Mouse (Mus musculus) left cerebral cortex, adult 6 months (tissue): ENCODE results near the gene Olfr715. TPM values are rescaled to one million over a fixed set of nuclear protein-coding genes. Genes with fewer than 3 reads are reported as not detected.

Experiments used
- long read RNA-seq, 2 experiments: library from polyadenylated mRNA; unstranded; transcript quantifications; one replicate each; pipeline ENCODE4 v2.0.0; 2019 to 2020
- polyA plus RNA-seq: library from polyadenylated mRNA; unstranded; fragments of <200 nt; fragmentation: Nextera tagmentation; gene quantifications from 2 replicates; pipeline ENCODE4 v1.2.3, GENCODE M21; 2021

The Olfr715 gene
- not detected in 2 replicates for polyA plus RNA-seq
- long read RNA-seq, experiment 1: 0 reads
- long read RNA-seq, experiment 2: 0 reads

DNA sequence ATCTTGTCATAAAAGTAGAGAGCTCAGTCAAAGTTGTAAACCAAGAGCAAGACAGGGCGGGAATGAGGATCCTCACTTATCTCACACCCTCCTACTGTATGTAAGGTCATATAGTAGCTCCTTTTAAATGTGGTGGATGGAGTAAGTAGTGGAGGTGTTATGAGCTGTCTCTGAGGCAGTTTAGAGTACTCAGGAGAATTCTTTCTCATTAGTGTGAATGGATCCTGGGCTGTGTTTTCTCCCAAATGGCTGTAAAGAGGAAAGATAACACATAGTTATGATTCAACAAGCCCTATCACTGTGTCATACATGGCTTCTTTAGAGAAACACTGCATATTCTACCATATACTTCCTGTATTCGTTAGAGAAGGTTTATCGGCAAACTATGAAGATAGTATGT is at the start of gene Olfr715:
Gene Olfr715 (minus strand): TSS at position 101 of the 400 bp plus-strand sequence.

DNA sequence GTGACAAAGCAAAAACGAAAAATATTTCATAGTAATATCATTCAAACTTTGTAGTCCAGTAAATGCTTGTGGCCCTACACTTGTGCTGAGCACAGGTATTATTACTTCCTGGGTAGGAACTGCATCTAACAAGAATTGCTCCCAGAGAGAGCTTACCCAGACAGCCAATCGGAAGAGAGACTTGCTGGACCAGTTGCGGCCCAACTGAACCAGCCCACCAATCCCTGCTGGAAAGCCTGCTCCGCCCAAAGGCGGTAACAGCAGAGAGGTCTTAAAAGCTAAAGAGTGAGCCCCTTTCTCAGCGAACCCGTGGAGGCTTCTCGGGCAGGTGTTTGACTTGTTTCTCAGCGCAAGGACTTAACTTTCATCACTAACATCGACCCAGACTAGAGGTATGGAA is 35.8 kb upstream of the Olfr715 start, which contains the start of gene Nlrp14:
Gene Nlrp14 (plus strand): TSS at position 301 of the 400 bp plus-strand sequence.

DNA sequence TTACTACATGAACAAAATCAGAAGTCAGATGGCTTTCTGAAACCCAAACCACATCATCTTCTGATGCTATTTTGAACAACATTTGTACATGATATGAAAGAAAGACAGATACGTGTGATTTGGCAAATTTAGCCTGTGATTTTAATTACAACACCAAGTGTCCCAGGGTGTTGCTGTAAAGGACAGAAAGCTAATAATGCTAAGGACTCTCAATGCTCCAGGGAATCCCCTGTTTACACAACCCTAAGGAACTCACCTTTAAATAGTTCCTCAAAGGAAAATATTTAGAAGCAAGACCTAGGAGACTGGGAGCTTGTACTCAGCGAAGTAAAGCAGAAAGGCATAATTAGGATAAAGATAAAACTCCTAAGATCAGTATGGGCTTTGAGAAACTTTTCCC is 7.1 kb upstream of the Olfr715 start, which contains the start of gene Olfr716:
Gene Olfr716 (plus strand): TSS at position 301 of the 400 bp plus-strand sequence.

DNA sequence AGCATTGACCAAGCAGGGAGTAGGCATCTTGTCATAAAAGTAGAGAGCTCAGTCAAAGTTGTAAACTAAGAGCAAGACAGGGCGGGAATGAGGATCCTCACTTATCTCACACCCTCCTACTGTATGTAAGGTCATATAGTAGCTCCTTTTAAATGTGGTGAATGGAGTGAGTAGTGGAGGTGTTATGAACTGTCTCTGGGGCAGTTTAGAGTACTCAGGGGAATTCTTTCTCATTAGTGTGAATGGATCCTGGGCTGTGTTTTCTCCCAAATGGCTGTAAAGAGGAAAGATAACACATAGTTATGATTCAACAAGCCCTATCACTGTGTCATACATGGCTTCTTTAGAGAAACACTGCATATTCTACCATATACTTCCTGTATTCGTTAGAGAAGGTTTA is 20.6 kb downstream of the Olfr715 start, which contains the start of gene Olfr715b:
Gene Olfr715b (minus strand): TSS at position 101 of the 400 bp plus-strand sequence.

DNA sequence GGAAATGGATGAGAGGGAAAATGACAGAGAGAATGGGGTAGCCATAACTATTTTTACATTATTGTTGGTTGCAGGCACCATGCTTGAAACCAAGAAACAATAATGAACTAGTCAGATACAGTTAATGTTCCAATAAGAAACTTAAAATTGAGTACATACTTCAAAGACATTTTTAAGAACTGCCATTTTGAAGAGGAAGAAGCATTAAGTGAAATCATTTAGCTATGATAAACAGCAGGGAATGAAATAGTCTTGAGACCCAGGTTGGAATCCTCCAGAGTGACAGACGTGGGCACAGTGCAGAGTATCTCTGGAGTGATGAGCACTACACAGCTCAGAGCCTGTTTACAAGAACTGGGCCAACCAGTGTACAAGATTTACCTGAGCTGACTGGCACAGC is 38.0 kb downstream of the Olfr715 start, which contains the start of gene Olfr17:
Gene Olfr17 (plus strand): TSS at position 301 of the 400 bp plus-strand sequence.

Other genes with a start within 250 kb of the Olfr715 start
- not detected in 2 replicates for gene Olfr706, start 242.9 kb downstream of the Olfr715 start, polyA plus RNA-seq
- gene Olfr707, start 229.8 kb downstream of the Olfr715 start, polyA plus RNA-seq: not detected in 2 replicates
- not detected in 2 replicates for gene Olfr1532-ps1, start 223.1 kb downstream of the Olfr715 start, polyA plus RNA-seq
- not detected in 2 replicates for gene Olfr709-ps1, start 198.9 kb downstream of the Olfr715 start, polyA plus RNA-seq
- not detected in 2 replicates for gene Olfr710, start 182.8 kb downstream of the Olfr715 start, polyA plus RNA-seq
- gene Olfr6, start 167.1 kb downstream of the Olfr715 start, polyA plus RNA-seq: not detected in 2 replicates
- not detected in 2 replicates for gene Olfr711, start 155.6 kb downstream of the Olfr715 start, polyA plus RNA-seq
- gene Olfr2, start 125.0 kb downstream of the Olfr715 start, polyA plus RNA-seq: not detected in 2 replicates
- not detected in 2 replicates for gene Olfr713, start 99.9 kb downstream of the Olfr715 start, polyA plus RNA-seq
- not detected in 2 replicates for gene Olfr714, start 60.1 kb downstream of the Olfr715 start, polyA plus RNA-seq
- not detected in 2 replicates for gene Olfr17, start 37.9 kb downstream of the Olfr715 start, polyA plus RNA-seq
- gene Olfr715b, start 20.7 kb downstream of the Olfr715 start, polyA plus RNA-seq: not detected in 2 replicates
- gene Olfr716, start 7.2 kb upstream of the Olfr715 start, polyA plus RNA-seq: not detected in 2 replicates
- not detected in 2 replicates for gene Nlrp14, start 35.9 kb upstream of the Olfr715 start, polyA plus RNA-seq
- gene Rbmxl2, start 78.4 kb upstream of the Olfr715 start, polyA plus RNA-seq: not detected in 2 replicates
- gene Syt9, start 239.6 kb upstream of the Olfr715 start, polyA plus RNA-seq: 2.0 and 3.1 TPM in 2 replicates